Mouse (Mus musculus) midbrain, embryonic 16.5 days (tissue): Measurements from ENCODE around the gene Cmya5. TPM values are rescaled to one million over a fixed set of nuclear protein-coding genes. Genes with fewer than 3 reads are reported as not detected.
A peak's percentile ranks its signal among the peaks of the same experiment; 100 is the strongest.

ENCODE experiments used
- ATAC-seq: fragments of 200-750 bp; cut with Nextera tagmentation; 2 replicates; pipeline ENCODE4 v1.8.0; 2017; ENCODE audit warnings: moderate TSS enrichment
- H3K27ac ChIP-seq: fragments of 300-500 bp; sonication (generic); 2 replicates; pipeline ENCODE4 v1.5.1; 2014; ENCODE audit warnings: mild to moderate bottlenecking, low read length, mixed read lengths
- H3K27me3 ChIP-seq: fragments of 300-500 bp; sonication (generic); 2 replicates; pipeline ENCODE4 v1.6.1; 2014; ENCODE audit warnings: low read depth, low read length, mixed read lengths; ENCODE audit not compliant: control insufficient read depth, insufficient read depth
- H3K36me3 ChIP-seq: fragments of 300-500 bp; sonication (generic); 2 replicates; pipeline ENCODE4 v1.6.1; 2014; ENCODE audit warnings: mild to moderate bottlenecking, low read length, moderate library complexity, mixed read lengths; ENCODE audit not compliant: control insufficient read depth, insufficient read depth
- H3K4me1 ChIP-seq: fragments of 300-500 bp; sonication (generic); 2 replicates; pipeline ENCODE4 v1.6.1; 2014; ENCODE audit warnings: mild to moderate bottlenecking, low read length, mixed read lengths; ENCODE audit not compliant: control insufficient read depth, insufficient read depth
- H3K4me2 ChIP-seq: fragments of 300-500 bp; sonication (generic); 2 replicates; pipeline ENCODE4 v1.6.1; 2014; ENCODE audit warnings: mild to moderate bottlenecking, low read length, mixed read lengths
- H3K4me3 ChIP-seq: fragments of 300-500 bp; sonication (generic); 2 replicates; pipeline ENCODE4 v1.5.1; 2014; ENCODE audit warnings: low read depth, mild to moderate bottlenecking, low read length, moderate library complexity, mixed read lengths
- H3K9ac ChIP-seq: fragments of 300-500 bp; sonication (generic); 2 replicates; pipeline ENCODE4 v1.6.1; 2014; ENCODE audit warnings: low read depth, low read length, mixed read lengths
- H3K9me3 ChIP-seq: fragments of 300-500 bp; sonication (generic); replicated peaks from 2 replicates; pipeline ENCODE4 v1.6.1; 2014; ENCODE audit warnings: mild to moderate bottlenecking, low read length, mixed read lengths; ENCODE audit not compliant: control insufficient read depth, poor library complexity, severe bottlenecking
- WGBS: fragments of 180-500 bp; shearing (Covaris S2); extraction: QIAGEN DNeasy Blood & Tissue Kit; methylation state at CpG from one replicate; pipeline ENCODE4 v1.1.7; 2014; 5-methylcytosine and 5-hydroxymethylcytosine counted together
- polyA plus RNA-seq: library from polyadenylated mRNA; unstranded; fragments of >200 nt; fragmentation: Nextera tagmentation; extraction: Ambion mirVana; gene quantifications from 2 replicates; pipeline ENCODE4 v1.2.1, GENCODE M21; 2015

Cmya5 gene
- polyA plus RNA-seq, 1 experiment from 2014 or later = 0.15 TPM

- Histone ChIP-seq H3K9me3 (no peaks in the 10 kb centered on the region), H3K9ac (no peak overlapping the region), H3K27me3 (no peaks in the 10 kb centered on the region), H3K4me1 (no peaks in the 10 kb centered on the region), H3K4me3 (no peak overlapping the region), H3K4me2 (no peak overlapping the region), H3K27ac (no peak overlapping the region), H3K36me3 (no peaks in the 10 kb centered on the region)
- peak; percentile 42; the same call in 1 of the 2 replicates for ATAC-seq
- 41% methylated on average over 2 of the region's 2 CpGs for WGBS
Measured at GRCm38 (mm10) chr13:93024837-93025236, 119.7 kb downstream of the Cmya5 start.

- Histone ChIP-seq H3K9me3 (no peaks in the 10 kb centered on the region), H3K4me3 (no peak overlapping the region), H3K27ac (no peak overlapping the region), H3K9ac (no peak overlapping the region), H3K4me1 (no peaks in the 10 kb centered on the region), H3K36me3 (no peaks in the 10 kb centered on the region), H3K4me2 (no peak overlapping the region), H3K27me3 (no peaks in the 10 kb centered on the region)
- no peak for ATAC-seq
- 58% methylated on average over 1 of the region's 1 CpGs for WGBS
Measured at GRCm38 (mm10) chr13:93022158-93022557, 122.4 kb downstream of the Cmya5 start.

GRCm38 (mm10) chr13:93012952-93013351, 131.6 kb downstream of the Cmya5 start:
- no peak overlapping the region for H3K9ac ChIP-seq
- no peak overlapping the region for H3K4me3 ChIP-seq
- 76% methylated on average over 8 of the region's 8 CpGs for WGBS
- H3K4me1 ChIP-seq = no peaks in the 10 kb centered on the region
- H3K4me2 ChIP-seq = no peak overlapping the region
- H3K36me3 ChIP-seq = no peaks in the 10 kb centered on the region
- H3K27me3 ChIP-seq = no peaks in the 10 kb centered on the region
- no peak overlapping the region for H3K27ac ChIP-seq
- no peak for ATAC-seq
- no peaks in the 10 kb centered on the region for H3K9me3 ChIP-seq

GRCm38 (mm10) chr13:93011315-93011714, 133.2 kb downstream of the Cmya5 start:
- Histone ChIP-seq H3K27ac (no peak overlapping the region), H3K4me2 (no peak overlapping the region), H3K9ac (no peak overlapping the region), H3K9me3 (no peaks in the 10 kb centered on the region), H3K36me3 (no peaks in the 10 kb centered on the region), H3K4me3 (no peak overlapping the region), H3K4me1 (no peaks in the 10 kb centered on the region), H3K27me3 (no peaks in the 10 kb centered on the region)
- WGBS = 96% methylated on average over 4 of the region's 4 CpGs
- ATAC-seq = no peak

GRCm38 (mm10) chr13:93010524-93010923, 134.0 kb downstream of the Cmya5 start:
- H3K4me3 ChIP-seq = no peak overlapping the region
- H3K9me3 ChIP-seq = no peaks in the 10 kb centered on the region
- no peak overlapping the region for H3K4me2 ChIP-seq
- no peaks in the 10 kb centered on the region for H3K27me3 ChIP-seq
- no peak overlapping the region for H3K27ac ChIP-seq
- H3K36me3 ChIP-seq = no peaks in the 10 kb centered on the region
- ATAC-seq = no peak
- H3K4me1 ChIP-seq = no peaks in the 10 kb centered on the region
- 87% methylated on average over 7 of the region's 7 CpGs for WGBS
- no peak overlapping the region for H3K9ac ChIP-seq

GRCm38 (mm10) chr13:93007078-93007477, 137.4 kb downstream of the Cmya5 start:
- H3K4me1 ChIP-seq = no peaks in the 10 kb centered on the region
- ATAC-seq = no peak
- H3K4me2 ChIP-seq = no peak overlapping the region
- H3K36me3 ChIP-seq = no peaks in the 10 kb centered on the region
- WGBS = 88% methylated on average over 4 of the region's 4 CpGs
- H3K9me3 ChIP-seq = no peaks in the 10 kb centered on the region
- no peak overlapping the region for H3K9ac ChIP-seq
- no peak overlapping the region for H3K4me3 ChIP-seq
- H3K27me3 ChIP-seq = no peaks in the 10 kb centered on the region
- H3K27ac ChIP-seq = no peak overlapping the region

- Histone ChIP-seq H3K4me1 (no peaks in the 10 kb centered on the region), H3K4me3 (no peak overlapping the region), H3K9ac (no peak overlapping the region), H3K36me3 (no peaks in the 10 kb centered on the region), H3K27ac (no peak overlapping the region), H3K27me3 (no peaks in the 10 kb centered on the region), H3K4me2 (no peak overlapping the region), H3K9me3 (no peaks in the 10 kb centered on the region)
- 88% methylated on average over 4 of the region's 4 CpGs for WGBS
- ATAC-seq = no peak
Measured at GRCm38 (mm10) chr13:93006347-93006746, 138.2 kb downstream of the Cmya5 start.

- Histone ChIP-seq H3K4me3 (no peak overlapping the region), H3K4me1 (no peaks in the 10 kb centered on the region), H3K9me3 (no peaks in the 10 kb centered on the region), H3K4me2 (no peak overlapping the region), H3K9ac (no peak overlapping the region), H3K27me3 (no peaks in the 10 kb centered on the region), H3K36me3 (no peaks in the 10 kb centered on the region), H3K27ac (no peak overlapping the region)
- no peak for ATAC-seq
- WGBS = 79% methylated on average over 6 of the region's 6 CpGs
Measured at GRCm38 (mm10) chr13:93004003-93004402, 140.5 kb downstream of the Cmya5 start.

GRCm38 (mm10) chr13:93002456-93002855, 142.1 kb downstream of the Cmya5 start:
- H3K9ac ChIP-seq = no peak overlapping the region
- H3K9me3 ChIP-seq = no peaks in the 10 kb centered on the region
- no peak for ATAC-seq
- H3K27me3 ChIP-seq = no peaks in the 10 kb centered on the region
- 74% methylated on average over 2 of the region's 2 CpGs for WGBS
- no peak overlapping the region for H3K27ac ChIP-seq
- H3K4me2 ChIP-seq = no peak overlapping the region
- no peaks in the 10 kb centered on the region for H3K4me1 ChIP-seq
- H3K36me3 ChIP-seq = no peaks in the 10 kb centered on the region
- H3K4me3 ChIP-seq = no peak overlapping the region
